Mouse (Mus musculus) lung, embryonic 15.5 days (tissue): ENCODE results near the gene Fam181b. TPM values are rescaled to one million over a fixed set of nuclear protein-coding genes. Genes with fewer than 3 reads are reported as not detected.
A peak's percentile ranks its signal among the peaks of the same experiment; 100 is the strongest.

Experiments
- ATAC-seq: fragments of 200-750 bp; cut with Nextera tagmentation; 2 replicates; pipeline ENCODE4 v1.8.0; 2017; ENCODE audit warnings: moderate number of reproducible peaks, borderline replicate concordance; ENCODE audit not compliant: low FRiP score, low TSS enrichment; ENCODE audit errors: extremely low read depth
- H3K27ac ChIP-seq: fragments of 300-500 bp; sonication (generic); 2 replicates; pipeline ENCODE4 v1.5.1; 2015; ENCODE audit warnings: moderate library complexity, mild to moderate bottlenecking, inconsistent platforms
- H3K27me3 ChIP-seq: fragments of 300-500 bp; sonication (generic); 2 replicates; pipeline ENCODE4 v1.6.1; 2015; ENCODE audit warnings: inconsistent platforms
- H3K36me3 ChIP-seq: fragments of 300-500 bp; sonication (generic); 2 replicates; pipeline ENCODE4 v1.6.1; 2015; ENCODE audit warnings: inconsistent platforms
- H3K4me1 ChIP-seq: fragments of 300-500 bp; sonication (generic); 2 replicates; pipeline ENCODE4 v1.6.1; 2015; ENCODE audit warnings: inconsistent platforms
- H3K4me2 ChIP-seq: fragments of 300-500 bp; sonication (generic); 2 replicates; pipeline ENCODE4 v1.6.1; 2015; ENCODE audit warnings: inconsistent platforms, mild to moderate bottlenecking, moderate library complexity
- H3K4me3 ChIP-seq: fragments of 300-500 bp; sonication (generic); 2 replicates; pipeline ENCODE4 v1.5.1; 2015; ENCODE audit warnings: mild to moderate bottlenecking, inconsistent platforms
- H3K9ac ChIP-seq: fragments of 300-500 bp; sonication (generic); 2 replicates; pipeline ENCODE4 v1.6.1; 2015; ENCODE audit warnings: inconsistent platforms
- H3K9me3 ChIP-seq: fragments of 300-500 bp; sonication (generic); 2 replicates; pipeline ENCODE4 v1.6.1; 2016; ENCODE audit warnings: inconsistent platforms
- WGBS: fragments of 180-500 bp; shearing (Covaris S2); methylation state at CpG from one replicate; pipeline ENCODE4 v1.1.7; 2015; 5-methylcytosine and 5-hydroxymethylcytosine counted together
- polyA plus RNA-seq: library from polyadenylated mRNA; unstranded; fragments of >200 nt; fragmentation: Nextera tagmentation; extraction: Ambion mirVana; gene quantifications from 2 replicates; pipeline ENCODE4 v1.2.1, GENCODE M21; 2015

The Fam181b gene
- polyA plus RNA-seq, 1 experiment from 2014 or later, result 8.7 TPM

GRCm38 (mm10) chr7:93079420-93079784 is 263 bp upstream of the Fam181b start:
- peaks cover 17% of the 10 kb centered on the region for H3K4me1 ChIP-seq
- H3K4me2 ChIP-seq, result peak overlapping the region; percentile 90
- no peak overlapping the region for H3K27ac ChIP-seq
- peaks cover 25% of the 10 kb centered on the region for H3K27me3 ChIP-seq
- ATAC-seq, result 0 out of 2 replicates have a peak, but pooled peaks have one; percentile 12
- H3K9me3 ChIP-seq, result no peaks in the 10 kb centered on the region
- WGBS, result 26% methylated on average over 7 of the region's 7 CpGs
- peak overlapping the region; percentile 44 for H3K9ac ChIP-seq
- H3K4me3 ChIP-seq, result peak overlapping the region; percentile 59
- no peaks in the 10 kb centered on the region for H3K36me3 ChIP-seq

- Histone ChIP-seq H3K27me3 (peaks cover 25% of the 10 kb centered on the region), H3K36me3 (no peaks in the 10 kb centered on the region), H3K4me1 (peaks cover 17% of the 10 kb centered on the region), H3K9ac (peak overlapping the region; percentile 44), H3K4me2 (peak overlapping the region; percentile 90), H3K9me3 (no peaks in the 10 kb centered on the region), H3K4me3 (peak overlapping the region; percentile 59), H3K27ac (no peak overlapping the region)
- under 1% methylated on average over 45 of the region's 45 CpGs for WGBS
- ATAC-seq, result peak; percentile 13; the same call in 1 of the 2 replicates
These were observed 1.2 kb downstream of the Fam181b start for GRCm38 (mm10) chr7:93080731-93081430.

- Histone ChIP-seq H3K9me3 (no peaks in the 10 kb centered on the region), H3K4me2 (peak overlapping the region; percentile 34), H3K27me3 (no peaks in the 10 kb centered on the region), H3K36me3 (no peaks in the 10 kb centered on the region), H3K4me3 (no peak overlapping the region), H3K27ac (peak overlapping the region; percentile 77), H3K4me1 (peaks cover 8% of the 10 kb centered on the region; the same call in 1 of the 2 replicates), H3K9ac (no peak overlapping the region)
- peak; percentile 80 for ATAC-seq
- WGBS, result 28% methylated on average over 11 of the region's 11 CpGs
These were observed 13.8 kb downstream of the Fam181b start for GRCm38 (mm10) chr7:93093371-93094058.

- H3K4me3 ChIP-seq, result no peak overlapping the region
- H3K27me3 ChIP-seq, result no peaks in the 10 kb centered on the region
These were observed 15.8 kb downstream of the Fam181b start for GRCm38 (mm10) chr7:93095511-93095910.

GRCm38 (mm10) chr7:93104776-93105340 is 25.2 kb downstream of the Fam181b start:
- H3K4me2 ChIP-seq, result no peak overlapping the region
- no peak overlapping the region for H3K9ac ChIP-seq
- no peaks in the 10 kb centered on the region for H3K27me3 ChIP-seq
- no peaks in the 10 kb centered on the region for H3K4me1 ChIP-seq
- 79% methylated on average over 2 of the region's 2 CpGs for WGBS
- no peaks in the 10 kb centered on the region for H3K9me3 ChIP-seq
- no peak for ATAC-seq
- no peaks in the 10 kb centered on the region for H3K36me3 ChIP-seq
- no peak overlapping the region for H3K27ac ChIP-seq
- no peak overlapping the region for H3K4me3 ChIP-seq

More at GRCm38 (mm10) chr7:93095511-93095910, 15.8 kb downstream of the Fam181b start:
- peak overlapping the region; percentile 40 for H3K4me2 ChIP-seq
- peaks cover 8% of the 10 kb centered on the region; the same call in 1 of the 2 replicates for H3K4me1 ChIP-seq
- no peaks in the 10 kb centered on the region for H3K36me3 ChIP-seq
- ATAC-seq, result peak; percentile 51; the same call in 1 of the 2 replicates
- no peaks in the 10 kb centered on the region for H3K9me3 ChIP-seq
- H3K9ac ChIP-seq, result no peak overlapping the region
- 7% methylated on average over 8 of the region's 8 CpGs for WGBS
- no peak overlapping the region for H3K27ac ChIP-seq

GRCm38 (mm10) chr7:93110370-93110965 is 30.8 kb downstream of the Fam181b start:
- H3K4me1 ChIP-seq, result no peaks in the 10 kb centered on the region
- H3K4me3 ChIP-seq, result no peak overlapping the region
- no peaks in the 10 kb centered on the region for H3K36me3 ChIP-seq
- no peaks in the 10 kb centered on the region for H3K27me3 ChIP-seq
- no peaks in the 10 kb centered on the region for H3K9me3 ChIP-seq
- WGBS, result 67% methylated on average over 2 of the region's 2 CpGs
- H3K9ac ChIP-seq, result no peak overlapping the region
- ATAC-seq, result no peak
- H3K4me2 ChIP-seq, result no peak overlapping the region
- H3K27ac ChIP-seq, result no peak overlapping the region

- Histone ChIP-seq H3K36me3 (no peaks in the 10 kb centered on the region), H3K4me3 (no peak overlapping the region), H3K4me2 (no peak overlapping the region), H3K27ac (no peak overlapping the region), H3K4me1 (no peaks in the 10 kb centered on the region), H3K9ac (no peak overlapping the region), H3K27me3 (no peaks in the 10 kb centered on the region), H3K9me3 (no peaks in the 10 kb centered on the region)
- WGBS, result 83% methylated on average over 6 of the region's 6 CpGs
- no peak for ATAC-seq
These were observed 31.4 kb downstream of the Fam181b start for GRCm38 (mm10) chr7:93111056-93111455.

- 40% methylated on average over 1 of the region's 1 CpGs for WGBS
- Histone ChIP-seq H3K36me3 (no peaks in the 10 kb centered on the region), H3K27ac (no peak overlapping the region), H3K4me3 (no peak overlapping the region), H3K27me3 (no peaks in the 10 kb centered on the region), H3K9me3 (no peaks in the 10 kb centered on the region), H3K4me1 (no peaks in the 10 kb centered on the region), H3K4me2 (no peak overlapping the region), H3K9ac (no peak overlapping the region)
- ATAC-seq, result no peak
These were observed 37.9 kb downstream of the Fam181b start for GRCm38 (mm10) chr7:93117561-93117960.

- Histone ChIP-seq H3K4me3 (no peak overlapping the region), H3K27ac (no peak overlapping the region), H3K27me3 (no peaks in the 10 kb centered on the region), H3K9me3 (no peaks in the 10 kb centered on the region), H3K36me3 (no peaks in the 10 kb centered on the region), H3K9ac (no peak overlapping the region), H3K4me1 (no peaks in the 10 kb centered on the region), H3K4me2 (no peak overlapping the region)
- whole genome bisulfite sequencing, result 66% methylated on average over 1 of the region's 1 CpGs
- ATAC-seq, result no peak
These were observed 44.3 kb downstream of the Fam181b start for GRCm38 (mm10) chr7:93123936-93124335.
